Mouse (Mus musculus) heart, embryonic 11.5 days (tissue): ENCODE results near the gene Ggt5. TPM values are rescaled to one million over a fixed set of nuclear protein-coding genes. Genes with fewer than 3 reads are reported as not detected.
A peak's percentile ranks its signal among the peaks of the same experiment; 100 is the strongest.

Experiments used
- ATAC-seq: fragments of 200-750 bp; cut with Nextera tagmentation; replicated peaks from 2 replicates; pipeline ENCODE4 v1.8.0; 2017; ENCODE audit warnings: moderate library complexity; ENCODE audit not compliant: insufficient number of reproducible peaks, low FRiP score, low TSS enrichment
- H3K27ac ChIP-seq: fragments of 300-500 bp; sonication (generic); 2 replicates; pipeline ENCODE4 v1.5.1; 2014; ENCODE audit warnings: mild to moderate bottlenecking, low read depth, low read length
- H3K27me3 ChIP-seq: fragments of 300-500 bp; sonication (generic); 2 replicates; pipeline ENCODE4 v1.6.1; 2014; ENCODE audit warnings: mild to moderate bottlenecking, low read length, mixed read lengths; ENCODE audit not compliant: control insufficient read depth, insufficient read depth
- H3K36me3 ChIP-seq: fragments of 300-500 bp; sonication (generic); 2 replicates; pipeline ENCODE4 v1.6.1; 2014; ENCODE audit warnings: mild to moderate bottlenecking, low read length, moderate library complexity, mixed read lengths; ENCODE audit not compliant: control insufficient read depth, insufficient read depth
- H3K4me1 ChIP-seq: fragments of 300-500 bp; sonication (generic); 2 replicates; pipeline ENCODE4 v1.6.1; 2014; ENCODE audit warnings: low read length; ENCODE audit not compliant: control insufficient read depth, insufficient read depth
- H3K4me2 ChIP-seq: fragments of 300-500 bp; sonication (generic); 2 replicates; pipeline ENCODE4 v1.6.1; 2014; ENCODE audit warnings: mild to moderate bottlenecking, moderate library complexity
- H3K4me3 ChIP-seq: fragments of 300-500 bp; sonication (generic); 2 replicates; pipeline ENCODE4 v1.5.1; 2014; ENCODE audit warnings: low read depth, low read length
- H3K9ac ChIP-seq: fragments of 300-500 bp; sonication (generic); 2 replicates; pipeline ENCODE4 v1.6.1; 2014; ENCODE audit warnings: mild to moderate bottlenecking, low read depth, low read length, moderate library complexity
- H3K9me3 ChIP-seq: fragments of 300-500 bp; sonication (generic); replicated peaks from 2 replicates; pipeline ENCODE4 v1.6.1; 2016; ENCODE audit warnings: low read length; ENCODE audit not compliant: control insufficient read depth
- WGBS: fragments of 180-500 bp; shearing (Covaris S2); extraction: QIAGEN DNeasy Blood & Tissue Kit; methylation state at CpG from one replicate; pipeline ENCODE4 v1.1.7; 2014; ENCODE audit not compliant: insufficient replicate concordance; 5-methylcytosine and 5-hydroxymethylcytosine counted together
- polyA plus RNA-seq: library from polyadenylated mRNA; unstranded; fragments of >200 nt; fragmentation: Nextera tagmentation; extraction: Ambion mirVana; gene quantifications from 2 replicates; pipeline ENCODE4 v1.2.1, GENCODE M21; 2014

The Ggt5 gene
- polyA plus RNA-seq, 1 experiment from 2014 or later: 2.8 TPM

- no peaks in the 10 kb centered on the region for H3K9me3 ChIP-seq
- peaks cover 21% of the 10 kb centered on the region; the same call in 1 of the 2 replicates for H3K4me1 ChIP-seq
- peak overlapping the region; percentile 77 for H3K27ac ChIP-seq
- peak overlapping the region; percentile 20; the same call in 1 of the 2 replicates for H3K4me2 ChIP-seq
- H3K27me3 ChIP-seq: no peaks in the 10 kb centered on the region
- H3K36me3 ChIP-seq: no peaks in the 10 kb centered on the region
- H3K9ac ChIP-seq: no peak overlapping the region
- H3K4me3 ChIP-seq: no peak overlapping the region
- 59% methylated on average over 12 of the region's 12 CpGs for WGBS
- peak; percentile 48; the same call in 1 of the 2 replicates for ATAC-seq
These were observed 2.2 kb downstream of the Ggt5 start for GRCm38 (mm10) chr10:75591211-75591894.

- H3K27me3 ChIP-seq: no peaks in the 10 kb centered on the region
- H3K4me1 ChIP-seq: peaks cover 20% of the 10 kb centered on the region; the same call in 1 of the 2 replicates
- H3K36me3 ChIP-seq: no peaks in the 10 kb centered on the region
- no peak for ATAC-seq
- no peaks in the 10 kb centered on the region for H3K9me3 ChIP-seq
- H3K9ac ChIP-seq: no peak overlapping the region
- no peak overlapping the region for H3K4me2 ChIP-seq
- 64% methylated on average over 7 of the region's 7 CpGs for WGBS
- H3K4me3 ChIP-seq: no peak overlapping the region
- no peak overlapping the region for H3K27ac ChIP-seq
These were observed 3.4 kb downstream of the Ggt5 start for GRCm38 (mm10) chr10:75592585-75592984.

GRCm38 (mm10) chr10:75595981-75596380 is 6.8 kb downstream of the Ggt5 start:
- Histone ChIP-seq H3K4me2 (no peak overlapping the region), H3K36me3 (no peaks in the 10 kb centered on the region), H3K4me3 (no peak overlapping the region), H3K27me3 (no peaks in the 10 kb centered on the region), H3K9ac (no peak overlapping the region), H3K4me1 (0 out of 2 replicates have a peak, but pooled peaks cover 3% of the 10 kb centered on the region), H3K27ac (no peak overlapping the region), H3K9me3 (no peaks in the 10 kb centered on the region)
- WGBS: 75% methylated on average over 8 of the region's 8 CpGs
- no peak for ATAC-seq

GRCm38 (mm10) chr10:75600189-75600730 is 11.1 kb downstream of the Ggt5 start:
- WGBS: 70% methylated on average over 7 of the region's 7 CpGs
- Histone ChIP-seq H3K36me3 (no peaks in the 10 kb centered on the region), H3K27me3 (no peaks in the 10 kb centered on the region), H3K27ac (no peak overlapping the region), H3K9ac (no peak overlapping the region), H3K9me3 (no peaks in the 10 kb centered on the region), H3K4me2 (no peak overlapping the region), H3K4me3 (no peak overlapping the region), H3K4me1 (no peaks in the 10 kb centered on the region; the same call in 1 of the 2 replicates)
- no peak for ATAC-seq

- Histone ChIP-seq H3K9me3 (no peaks in the 10 kb centered on the region), H3K27ac (no peak overlapping the region), H3K4me3 (no peak overlapping the region), H3K36me3 (0 out of 2 replicates have a peak, but pooled peaks cover 2% of the 10 kb centered on the region), H3K4me2 (no peak overlapping the region), H3K9ac (no peak overlapping the region), H3K4me1 (peaks cover 3% of the 10 kb centered on the region; the same call in 1 of the 2 replicates), H3K27me3 (0 out of 2 replicates have a peak, but pooled peaks cover 4% of the 10 kb centered on the region)
- ATAC-seq: no peak
- WGBS: 30% methylated on average over 11 of the region's 11 CpGs
These were observed 16.2 kb downstream of the Ggt5 start for GRCm38 (mm10) chr10:75605162-75605846.

- H3K9ac ChIP-seq: no peak overlapping the region
- 0 out of 2 replicates have a peak, but pooled peaks cover 4% of the 10 kb centered on the region for H3K27me3 ChIP-seq
- H3K9me3 ChIP-seq: no peaks in the 10 kb centered on the region
- peaks cover 3% of the 10 kb centered on the region; the same call in 1 of the 2 replicates for H3K4me1 ChIP-seq
- H3K36me3 ChIP-seq: 0 out of 2 replicates have a peak, but pooled peaks cover 2% of the 10 kb centered on the region
- no peak for ATAC-seq
- H3K27ac ChIP-seq: no peak overlapping the region
- H3K4me3 ChIP-seq: no peak overlapping the region
- no peak overlapping the region for H3K4me2 ChIP-seq
- WGBS: 80% methylated on average over 4 of the region's 4 CpGs
These were observed 18.1 kb downstream of the Ggt5 start for GRCm38 (mm10) chr10:75607253-75607652.

- no peak for ATAC-seq
- 88% methylated on average over 11 of the region's 11 CpGs for WGBS
- 0 out of 2 replicates have a peak, but pooled peaks cover 4% of the 10 kb centered on the region for H3K27me3 ChIP-seq
- H3K4me1 ChIP-seq: peaks cover 3% of the 10 kb centered on the region; the same call in 1 of the 2 replicates
- no peaks in the 10 kb centered on the region for H3K9me3 ChIP-seq
- no peak overlapping the region for H3K27ac ChIP-seq
- no peak overlapping the region for H3K4me2 ChIP-seq
- no peak overlapping the region for H3K4me3 ChIP-seq
- H3K9ac ChIP-seq: no peak overlapping the region
- 0 out of 2 replicates have a peak, but pooled peaks cover 2% of the 10 kb centered on the region for H3K36me3 ChIP-seq
These were observed 19.8 kb downstream of the Ggt5 start for GRCm38 (mm10) chr10:75608975-75609374.

- no peak overlapping the region for H3K4me2 ChIP-seq
- no peak overlapping the region for H3K9ac ChIP-seq
- no peak overlapping the region for H3K4me3 ChIP-seq
- 0 out of 2 replicates have a peak, but pooled peaks cover 4% of the 10 kb centered on the region for H3K27me3 ChIP-seq
- 0 out of 2 replicates have a peak, but pooled peaks cover 2% of the 10 kb centered on the region for H3K36me3 ChIP-seq
- ATAC-seq: no peak
- WGBS: 36% methylated on average over 7 of the region's 7 CpGs
- no peak overlapping the region for H3K27ac ChIP-seq
- peaks cover 1% of the 10 kb centered on the region; the same call in 1 of the 2 replicates for H3K4me1 ChIP-seq
- no peaks in the 10 kb centered on the region for H3K9me3 ChIP-seq
These were observed 21.3 kb downstream of the Ggt5 start for GRCm38 (mm10) chr10:75610486-75610885.
